Mouse (Mus musculus) small intestine, adult 2 months (tissue): ENCODE measurements at regions not wholly inside any gene's neighbourhood (a gene's known extent, or its start where the extent isn't known, plus 50 kb on each side); places are given as distances from the start of the nearest gene placed in this dataset.

ENCODE experiments used
- H3K27ac ChIP-seq: fragments of 200-500 bp; 2 replicates; pipeline ENCODE4 v1.5.1; 2012; ENCODE audit warnings: low read depth, low read length, control low read depth, inconsistent platforms; ENCODE audit not compliant: insufficient read depth
- H3K27me3 ChIP-seq: fragments of 200-500 bp; 2 replicates; pipeline ENCODE4 v1.6.1; 2012; ENCODE audit warnings: mild to moderate bottlenecking, moderate library complexity, low read length, inconsistent platforms; ENCODE audit not compliant: control insufficient read depth, insufficient read depth
- H3K36me3 ChIP-seq: fragments of 200-500 bp; 2 replicates; pipeline ENCODE4 v1.6.1; 2012; ENCODE audit warnings: mild to moderate bottlenecking, low read length, control low read depth, inconsistent platforms; ENCODE audit not compliant: control insufficient read depth, insufficient read depth
- H3K4me1 ChIP-seq: fragments of 200-500 bp; 2 replicates; pipeline ENCODE4 v1.6.1; 2012; ENCODE audit warnings: low read length, inconsistent platforms, mixed read lengths; ENCODE audit not compliant: control insufficient read depth, insufficient read depth, insufficient read length
- H3K4me3 ChIP-seq: fragments of 200-500 bp; 2 replicates; pipeline ENCODE4 v1.5.1; 2012; ENCODE audit warnings: low read depth, mild to moderate bottlenecking, control low read depth, inconsistent platforms, low read length, moderate library complexity
- CTCF ChIP-seq: fragments of 200-500 bp; IDR thresholded peaks from 2 replicates; pipeline ENCODE4 v1.5.1; 2012; ENCODE audit warnings: low read depth, mild to moderate bottlenecking, control low read depth, inconsistent platforms, low read length, moderate library complexity, mixed read lengths; ENCODE audit not compliant: insufficient replicate concordance, insufficient read length; ENCODE audit errors: extremely low read depth
- POLR2A ChIP-seq: fragments of 200-500 bp; IDR thresholded peaks from 2 replicates; pipeline ENCODE4 v1.6.1; 2012; ENCODE audit warnings: low read depth, mild to moderate bottlenecking, control low read depth, inconsistent platforms, low read length, moderate library complexity
- WGBS: fragments of 180-500 bp; shearing (Covaris S2); methylation state at CpG from one replicate; pipeline ENCODE4 v1.1.7; 2018; 5-methylcytosine and 5-hydroxymethylcytosine counted together

- no peak overlapping the region for H3K4me3 ChIP-seq
- 57% methylated on average over 1 of the region's 1 CpGs for WGBS
- H3K4me1 ChIP-seq = no peaks in the 10 kb centered on the region
- no peaks in the 10 kb centered on the region for H3K27me3 ChIP-seq
- no peak for TF ChIP-seq CTCF
- no peak for TF ChIP-seq POLR2A
- H3K27ac ChIP-seq = no peak overlapping the region
- H3K36me3 ChIP-seq = no peaks in the 10 kb centered on the region
These were observed 567.3 kb downstream of the Prkd1 start for GRCm38 (mm10) chr12:50081571-50081970.

DNA sequence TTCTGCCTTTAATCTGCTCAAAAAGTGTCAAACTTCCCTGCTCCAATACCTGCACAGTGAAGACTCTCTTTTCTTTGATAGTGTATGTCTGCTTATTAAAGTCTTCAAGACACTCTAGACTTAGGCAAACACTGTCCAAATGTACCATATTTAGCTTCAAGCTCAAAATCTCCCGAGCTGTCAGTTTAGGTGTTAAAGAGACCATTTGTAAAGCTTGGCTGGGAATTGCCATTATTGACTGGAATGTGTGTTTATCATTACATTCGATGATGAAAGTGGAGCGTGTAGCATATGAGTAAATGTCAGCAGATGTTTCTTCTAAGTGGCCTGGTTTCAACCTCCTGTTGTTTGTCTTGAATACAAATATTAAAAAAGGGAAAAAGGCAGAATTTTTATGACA lies 564.4 kb downstream of the Prkd1 start:
- Histone ChIP-seq H3K4me1 (no peaks in the 10 kb centered on the region), H3K27me3 (no peaks in the 10 kb centered on the region), H3K27ac (no peak overlapping the region), H3K4me3 (no peak overlapping the region), H3K36me3 (no peaks in the 10 kb centered on the region)
- no peak for TF ChIP-seq POLR2A
- no peak for TF ChIP-seq CTCF
- WGBS = 56% methylated on average over 3 of the region's 3 CpGs

- 77% methylated on average over 9 of the region's 9 CpGs for WGBS
- TF ChIP-seq POLR2A (no peak), CTCF (no peak)
- no peaks in the 10 kb centered on the region for H3K27me3 ChIP-seq
These were observed 537.5 kb downstream of the Prkd1 start for GRCm38 (mm10) chr12:50111246-50112044.

DNA sequence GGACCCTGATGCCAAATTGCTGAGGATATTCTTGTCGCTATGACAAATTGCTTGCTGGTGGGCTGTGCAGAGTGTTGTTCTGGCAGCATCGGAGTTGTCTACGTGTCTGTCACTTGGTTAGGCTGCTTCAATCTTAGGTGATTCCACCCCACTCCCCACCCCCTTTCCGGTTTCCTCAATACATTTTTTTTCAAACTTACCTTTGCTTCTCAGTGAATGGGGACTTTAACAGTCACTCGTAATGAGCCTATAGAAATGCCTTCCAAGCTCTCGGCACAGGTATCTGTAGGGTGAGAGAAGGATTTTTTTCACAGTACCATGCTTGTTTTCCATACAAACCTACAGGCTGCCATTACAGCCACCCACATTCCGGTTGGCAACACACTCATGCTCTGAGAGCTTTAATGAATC lies 536.8 kb downstream of the Prkd1 start:
- TF ChIP-seq POLR2A (no peak), CTCF (no peak)
- peaks cover 3% of the 10 kb centered on the region; the same call in 1 of the 2 replicates for H3K4me1 ChIP-seq

More at GRCm38 (mm10) chr12:50111246-50112044, 537.5 kb downstream of the Prkd1 start:
- no peaks in the 10 kb centered on the region for H3K36me3 ChIP-seq
- H3K4me3 ChIP-seq = no peak overlapping the region
- H3K4me1 ChIP-seq = peaks cover 3% of the 10 kb centered on the region; the same call in 1 of the 2 replicates
- H3K27ac ChIP-seq = no peak overlapping the region

GRCm38 (mm10) chr12:50115855-50116254 lies 533.0 kb downstream of the Prkd1 start:
- Histone ChIP-seq H3K36me3 (no peaks in the 10 kb centered on the region), H3K4me1 (peaks cover 4% of the 10 kb centered on the region; the same call in 1 of the 2 replicates), H3K27ac (no peak overlapping the region), H3K4me3 (no peak overlapping the region), H3K27me3 (no peaks in the 10 kb centered on the region)
- no peak for TF ChIP-seq POLR2A
- no peak for TF ChIP-seq CTCF
- 24% methylated on average over 2 of the region's 2 CpGs for WGBS

More for the DNA sequence above, 536.8 kb downstream of the Prkd1 start:
- Histone ChIP-seq H3K4me3 (no peak overlapping the region), H3K36me3 (no peaks in the 10 kb centered on the region), H3K27me3 (no peaks in the 10 kb centered on the region), H3K27ac (no peak overlapping the region)
- 91% methylated on average over 7 of the region's 7 CpGs for WGBS

DNA sequence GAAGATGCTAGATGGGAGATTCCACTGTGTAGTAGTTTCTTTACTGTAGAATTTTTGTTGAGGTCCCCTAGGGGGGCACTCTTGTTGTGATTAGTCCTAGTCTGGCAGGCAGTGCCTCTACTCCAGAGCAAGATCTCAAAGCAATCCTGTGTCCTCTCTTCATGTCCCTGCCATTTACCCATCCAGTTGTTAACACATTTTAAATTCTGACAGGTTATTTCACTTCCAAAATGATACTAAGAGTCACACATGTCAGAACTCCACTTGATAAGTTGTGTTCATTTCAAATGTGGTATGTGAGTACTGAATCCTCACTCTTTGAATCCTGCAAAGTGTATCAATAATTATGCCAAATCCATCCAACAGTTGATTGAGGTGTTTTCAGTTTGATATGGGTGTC lies 530.6 kb downstream of the Prkd1 start:
- TF ChIP-seq CTCF (no peak), POLR2A (no peak)
- Histone ChIP-seq H3K27me3 (no peaks in the 10 kb centered on the region), H3K4me3 (no peak overlapping the region), H3K4me1 (peaks cover 6% of the 10 kb centered on the region; the same call in 1 of the 2 replicates), H3K36me3 (no peaks in the 10 kb centered on the region), H3K27ac (no peak overlapping the region)

DNA sequence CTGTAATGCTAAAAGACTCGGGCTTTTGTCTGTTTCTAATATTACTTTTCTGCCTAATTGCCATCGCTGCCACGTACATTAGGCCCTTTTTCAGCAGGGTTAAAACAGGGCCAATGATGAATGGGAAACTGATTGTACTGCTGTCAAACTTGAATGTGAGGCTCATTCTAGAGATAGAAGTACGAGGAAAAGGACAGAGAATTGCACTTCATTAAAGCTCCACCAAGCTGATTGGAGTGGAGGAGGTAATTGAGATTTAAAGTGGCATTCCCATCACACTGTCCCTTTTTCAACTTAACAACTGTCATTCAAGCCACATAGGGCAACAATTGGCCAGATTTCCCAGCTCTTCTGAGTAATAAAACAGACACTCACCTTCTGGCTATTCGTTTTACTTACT lies 526.8 kb downstream of the Prkd1 start:
- peaks cover 3% of the 10 kb centered on the region; the same call in 1 of the 2 replicates for H3K4me1 ChIP-seq
- no peak overlapping the region for H3K4me3 ChIP-seq
- no peak overlapping the region for H3K27ac ChIP-seq
- TF ChIP-seq CTCF (no peak), POLR2A (no peak)
- 71% methylated on average over 5 of the region's 5 CpGs for WGBS
- no peaks in the 10 kb centered on the region for H3K36me3 ChIP-seq
- H3K27me3 ChIP-seq = no peaks in the 10 kb centered on the region
